Mouse (Mus musculus): ENCODE measurements around the gene Gm48552. TPM values are rescaled to one million over a fixed set of nuclear protein-coding genes. Genes with fewer than 3 reads are reported as not detected.

Gm48552 gene
- total RNA-seq, 2 experiments from 2014 or later, result 5.5 to 8.1 TPM

DNA sequence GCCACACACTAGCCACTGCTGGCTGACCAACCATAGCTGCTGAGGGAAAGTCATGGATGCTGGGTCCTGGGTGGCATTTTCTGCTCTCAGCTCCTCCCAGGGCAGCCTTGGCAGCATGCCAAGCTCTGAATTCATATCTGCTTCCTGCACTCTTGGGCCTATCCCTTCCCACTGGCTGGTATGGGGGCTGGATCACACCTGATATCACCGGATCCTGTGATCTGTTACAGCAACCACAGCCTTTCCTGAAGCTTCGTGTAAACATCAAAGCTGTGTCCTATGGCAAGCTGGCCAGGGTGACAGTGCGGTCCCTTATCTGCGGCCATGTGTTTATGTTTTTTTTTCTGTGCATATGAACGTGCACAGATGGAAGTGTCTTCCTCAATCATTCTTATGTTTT is 6.8 kb upstream of the Gm48552 start:
- H3K4me3 ChIP-seq, result no peak overlapping the region
- no peak overlapping the region for H3K27ac ChIP-seq
- no peak for TF ChIP-seq CTCF (conservative IDR thresholded peaks at IDR 0.05)
- DNase-seq (ENCODE audit: low spot score in 2 of 2), result no peak

DNA sequence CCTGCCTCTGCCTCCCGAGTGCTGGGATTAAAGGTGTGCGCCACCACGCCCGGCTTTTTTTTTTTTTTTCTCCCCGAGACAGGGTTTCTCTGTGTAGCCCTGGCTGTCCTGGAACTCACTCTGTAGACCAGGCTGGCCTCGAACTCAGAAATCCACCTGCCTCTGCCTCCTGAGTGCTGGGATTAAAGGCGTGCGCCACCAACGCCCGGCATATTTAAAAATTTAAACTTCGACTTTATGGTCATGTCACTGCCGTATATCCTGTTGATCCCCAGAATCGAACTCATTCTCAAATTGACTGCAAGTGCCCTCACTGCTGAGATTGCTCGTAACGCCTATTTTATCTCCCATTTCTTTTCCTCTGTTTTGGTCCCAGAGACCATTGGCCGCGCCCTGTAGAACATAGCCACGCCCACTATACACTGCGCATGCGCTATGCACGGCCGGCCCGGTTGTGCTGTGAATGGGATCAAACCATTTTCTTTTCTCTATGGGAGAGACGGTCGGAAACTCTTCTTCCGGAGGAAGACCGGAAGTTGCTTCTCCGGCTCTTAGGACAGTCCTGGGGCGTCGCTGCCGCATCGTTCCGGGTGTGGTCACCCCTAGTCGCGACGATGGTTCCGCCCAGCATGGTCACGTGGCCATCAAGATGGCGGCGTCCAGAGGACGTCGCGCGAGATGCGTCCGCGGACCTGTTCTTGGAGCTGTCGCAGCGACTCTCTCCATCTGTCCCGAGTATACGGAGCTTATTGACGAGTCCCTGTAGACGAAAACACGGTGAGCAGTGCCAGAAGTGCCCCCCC is 4.8 kb upstream of the Gm48552 start, which contains the start of the genes Dohh and Gm48551:
TSS of gene Dohh (plus strand) at position 627 of the 803 bp plus-strand sequence.
TSS of gene Gm48551 (plus strand) at position 665 of the 803 bp plus-strand sequence.
- TF ChIP-seq CTCF (conservative IDR thresholded peaks at IDR 0.05), result peak; percentile 28; the same call in 1 of the 2 replicates
- H3K27ac ChIP-seq, result peak within 1 kb of the TSS; percentile 98

DNA sequence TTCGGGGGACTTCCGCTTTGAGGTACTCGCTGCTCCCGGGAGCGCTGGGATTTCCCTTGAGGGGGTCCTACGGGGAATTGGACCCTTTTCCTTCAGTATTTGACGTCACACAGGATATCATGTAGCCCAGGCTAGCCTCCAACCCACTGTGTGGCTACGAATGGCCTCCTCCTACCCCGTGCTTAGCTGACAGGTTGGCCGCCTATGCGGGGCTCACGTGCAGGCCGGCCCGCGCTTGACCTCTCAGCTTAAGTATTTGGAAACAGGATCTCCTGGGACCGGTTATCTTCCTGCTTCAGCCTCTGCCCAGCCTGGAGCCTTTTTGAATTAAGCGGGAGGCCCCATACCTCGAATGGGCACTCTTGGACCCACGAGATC is 4.2 kb upstream of the Gm48552 start:
- peak overlapping the region; percentile 73 for H3K4me3 ChIP-seq
- DNase-seq (ENCODE audit: low spot score in 2 of 2), result no peak
- no peak for TF ChIP-seq CTCF (conservative IDR thresholded peaks at IDR 0.05)
- H3K27ac ChIP-seq, result peak overlapping the region; percentile 98

More for the DNA sequence above, 4.8 kb upstream of the Gm48552 start, which contains the start of the genes Dohh and Gm48551:
- DNase-seq (ENCODE audit: low spot score in 2 of 2), result peak; percentile 97 to 99
- H3K4me3 ChIP-seq, result peak within 1 kb of the TSS; percentile 73

DNA sequence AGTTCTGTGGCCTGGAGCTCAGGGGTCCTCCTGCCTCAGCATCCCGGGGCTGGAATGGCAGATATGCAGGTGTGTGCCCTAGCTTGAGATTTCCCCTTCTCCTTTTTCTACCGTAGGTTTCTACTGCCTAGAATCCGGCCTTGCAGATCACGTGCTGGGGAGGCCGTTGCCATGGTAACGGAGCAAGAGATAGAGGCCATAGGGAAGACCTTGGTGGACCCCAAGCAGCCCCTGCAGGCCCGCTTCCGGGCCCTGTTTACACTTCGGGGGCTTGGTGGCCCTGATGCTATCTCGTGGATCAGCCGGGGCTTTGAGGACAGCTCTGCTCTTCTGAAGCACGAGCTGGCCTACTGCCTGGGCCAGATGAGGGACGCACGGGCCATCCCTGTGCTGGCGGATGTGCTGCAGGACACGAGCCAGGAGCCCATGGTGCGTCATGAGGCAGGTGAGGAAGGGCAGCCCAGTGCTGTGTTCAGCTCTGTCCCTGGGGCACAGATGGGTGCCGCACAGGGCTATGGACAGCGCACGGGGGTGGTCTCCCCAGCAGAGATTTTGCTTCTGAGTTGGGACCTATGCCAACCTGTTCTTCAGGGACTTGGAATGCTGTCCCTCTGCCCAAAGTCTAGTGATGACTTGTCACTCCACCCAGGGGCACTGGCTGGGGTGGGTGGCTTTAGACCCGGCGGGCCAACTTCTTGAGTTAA is 3.0 kb upstream of the Gm48552 start:
- no peak for DNase-seq (ENCODE audit: low spot score in 2 of 2)
- no peak for TF ChIP-seq CTCF (conservative IDR thresholded peaks at IDR 0.05)
- Histone ChIP-seq H3K27ac (no peak overlapping the region), H3K4me3 (peak overlapping the region; percentile 73)

DNA sequence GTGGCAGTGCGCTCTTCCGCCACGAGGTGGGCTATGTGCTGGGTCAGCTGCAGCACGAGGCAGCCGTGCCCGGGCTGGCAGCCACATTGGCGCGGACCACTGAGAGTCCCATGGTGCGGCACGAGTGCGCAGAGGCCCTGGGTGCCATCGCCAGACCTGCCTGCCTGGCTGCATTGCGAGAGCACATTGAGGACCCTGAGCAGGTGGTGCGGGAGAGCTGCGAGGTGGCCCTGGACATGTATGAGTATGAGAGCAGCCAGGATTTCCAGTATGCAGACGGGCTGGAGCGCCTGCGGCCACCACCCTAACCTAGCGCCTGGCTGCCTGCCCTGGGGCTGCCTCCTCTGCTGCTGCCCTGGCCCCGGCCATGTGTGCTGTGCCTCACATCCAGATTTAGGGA is 1.1 kb upstream of the Gm48552 start:
- no peak for DNase-seq (ENCODE audit: low spot score in 2 of 2)
- Histone ChIP-seq H3K4me3 (no peak overlapping the region), H3K27ac (no peak overlapping the region)
- TF ChIP-seq CTCF (conservative IDR thresholded peaks at IDR 0.05), result no peak

DNA sequence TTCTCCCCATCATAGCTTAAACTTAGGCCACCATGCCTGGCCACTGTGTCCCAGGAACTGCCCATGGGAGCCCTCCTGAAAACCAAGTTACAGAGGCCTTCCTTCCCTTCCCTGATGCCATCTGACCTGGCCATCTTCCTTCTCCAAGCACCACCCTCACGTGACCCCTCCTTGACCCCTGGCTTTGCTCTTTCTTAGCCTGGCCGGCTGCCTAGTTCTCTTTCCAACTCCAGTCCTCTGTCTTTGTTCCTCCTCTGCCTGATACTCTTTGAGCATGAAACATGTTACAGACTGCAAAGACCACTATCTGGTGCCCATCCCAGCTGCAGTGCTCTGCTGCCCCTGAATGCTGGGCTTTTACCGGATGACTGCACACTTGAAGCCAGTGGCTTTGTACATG is 568 bp downstream of the Gm48552 start:
- no peak for DNase-seq (ENCODE audit: low spot score in 2 of 2)
- TF ChIP-seq CTCF (conservative IDR thresholded peaks at IDR 0.05), result no peak
- no peak overlapping the region; the same call in 1 of the 2 replicates for H3K27ac ChIP-seq
- H3K4me3 ChIP-seq, result no peak overlapping the region

DNA sequence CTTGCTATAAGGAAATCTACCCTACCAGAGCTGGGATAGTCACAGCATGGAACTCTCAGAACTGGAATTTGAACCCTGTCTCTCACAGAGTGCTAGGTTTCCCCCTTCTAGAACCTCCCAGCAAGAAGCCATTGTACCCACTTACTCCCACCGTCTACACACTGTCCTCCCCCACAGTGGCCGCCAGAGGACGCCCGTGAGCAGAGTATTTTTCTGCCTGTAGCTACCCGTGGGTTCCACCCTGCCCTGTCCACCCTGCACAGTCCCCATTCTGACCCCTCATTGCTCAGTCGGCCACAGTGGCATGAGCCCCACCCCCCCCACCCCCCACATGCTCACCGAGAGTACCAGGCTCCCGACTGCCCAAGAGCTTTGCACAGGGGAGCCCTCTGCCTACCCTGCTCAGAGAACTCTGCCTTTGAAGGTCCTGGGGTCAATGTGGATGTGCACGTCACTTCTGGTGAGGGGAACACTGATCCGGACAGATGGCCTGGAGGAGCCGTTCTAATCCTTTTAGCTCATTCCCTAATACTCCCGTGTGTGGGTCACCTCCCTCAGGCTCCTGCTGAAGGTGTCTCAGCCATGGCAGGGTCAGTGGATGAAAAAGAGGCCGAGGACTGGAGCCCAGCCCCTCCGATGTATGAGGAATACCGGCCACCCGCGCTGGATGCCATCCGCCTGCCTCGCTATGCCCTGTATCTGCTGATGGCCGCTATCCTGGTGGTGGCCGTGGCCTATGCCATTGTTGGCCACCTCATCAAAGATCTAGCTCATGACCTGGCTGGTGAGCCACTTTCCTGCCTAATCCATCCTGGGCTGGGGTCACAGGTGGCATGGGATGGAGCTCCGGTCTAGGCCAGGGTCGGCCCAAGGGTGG is 1.2 kb downstream of the Gm48552 start:
- peak; percentile 57 to 82 for DNase-seq (ENCODE audit: low spot score in 2 of 2)
- TF ChIP-seq CTCF (conservative IDR thresholded peaks at IDR 0.05), result peak; percentile 95
- Histone ChIP-seq H3K4me3 (no peak overlapping the region), H3K27ac (peak overlapping the region; percentile 10; the same call in 1 of the 2 replicates)

DNA sequence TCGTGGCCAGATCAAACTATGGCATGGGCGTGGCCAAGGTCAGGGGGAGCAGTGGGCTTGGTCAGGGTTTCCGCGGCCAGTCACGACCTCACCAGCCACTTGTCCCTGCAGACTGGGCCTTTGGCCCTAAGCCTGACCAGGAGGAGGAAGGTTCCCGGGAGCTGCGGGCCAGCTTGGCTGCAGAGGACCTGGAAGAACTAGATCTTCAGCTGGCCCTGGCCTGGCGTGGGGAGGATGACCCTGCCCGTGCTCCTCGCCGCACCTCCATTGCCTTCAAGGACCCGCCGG is 1.8 kb downstream of the Gm48552 start:
- Histone ChIP-seq H3K27ac (no peak overlapping the region), H3K4me3 (no peak overlapping the region)
- no peak for TF ChIP-seq CTCF (conservative IDR thresholded peaks at IDR 0.05)
- DNase-seq (ENCODE audit: low spot score in 2 of 2), result no peak

DNA sequence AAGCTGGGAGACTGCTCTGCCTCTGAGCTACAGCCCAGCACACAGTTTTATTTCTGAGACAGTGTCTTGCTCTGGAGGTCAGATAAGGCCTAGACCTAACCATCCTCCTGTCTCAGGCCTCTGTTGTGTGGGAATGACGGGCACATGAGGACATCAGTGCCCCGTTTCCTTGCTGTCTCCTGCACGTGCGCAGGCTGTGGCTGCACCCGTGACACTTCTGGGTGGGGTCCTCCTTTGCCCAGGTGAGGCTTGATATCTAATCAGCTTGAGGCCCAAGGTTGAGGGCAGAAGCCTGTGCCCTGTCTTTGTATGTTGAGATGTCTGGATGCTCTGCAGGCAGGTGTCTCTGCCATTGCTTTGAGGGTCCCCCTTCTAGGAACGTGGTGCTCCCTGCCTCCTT is 3.5 kb downstream of the Gm48552 start:
- no peak for DNase-seq (ENCODE audit: low spot score in 2 of 2)
- no peak for TF ChIP-seq CTCF (conservative IDR thresholded peaks at IDR 0.05)
- Histone ChIP-seq H3K4me3 (no peak overlapping the region), H3K27ac (no peak overlapping the region)

DNA sequence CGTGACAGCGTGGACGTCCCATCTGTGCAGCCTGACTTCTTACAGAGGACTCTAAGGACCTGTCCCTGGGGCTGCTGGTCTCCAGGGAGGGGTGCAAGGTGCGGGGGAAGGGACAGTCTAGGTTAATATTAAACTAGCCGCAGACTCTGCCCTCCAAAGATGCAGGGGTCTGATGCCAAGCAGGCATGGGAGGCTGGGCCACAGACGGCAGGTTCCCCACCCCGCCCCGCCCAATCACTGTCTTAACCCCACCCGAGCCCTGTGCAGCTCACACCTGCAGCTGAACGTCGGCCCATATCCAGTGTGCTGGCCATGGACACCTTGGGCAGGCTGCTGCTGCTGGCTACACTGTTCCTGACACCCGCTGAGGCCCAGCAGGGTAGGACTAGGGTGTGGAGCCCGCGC is 4.0 kb downstream of the Gm48552 start, which contains the start of gene Smim24:
TSS of gene Smim24 (plus strand) at position 271 of the 405 bp plus-strand sequence.
- no peak for DNase-seq (ENCODE audit: low spot score in 2 of 2)

DNA sequence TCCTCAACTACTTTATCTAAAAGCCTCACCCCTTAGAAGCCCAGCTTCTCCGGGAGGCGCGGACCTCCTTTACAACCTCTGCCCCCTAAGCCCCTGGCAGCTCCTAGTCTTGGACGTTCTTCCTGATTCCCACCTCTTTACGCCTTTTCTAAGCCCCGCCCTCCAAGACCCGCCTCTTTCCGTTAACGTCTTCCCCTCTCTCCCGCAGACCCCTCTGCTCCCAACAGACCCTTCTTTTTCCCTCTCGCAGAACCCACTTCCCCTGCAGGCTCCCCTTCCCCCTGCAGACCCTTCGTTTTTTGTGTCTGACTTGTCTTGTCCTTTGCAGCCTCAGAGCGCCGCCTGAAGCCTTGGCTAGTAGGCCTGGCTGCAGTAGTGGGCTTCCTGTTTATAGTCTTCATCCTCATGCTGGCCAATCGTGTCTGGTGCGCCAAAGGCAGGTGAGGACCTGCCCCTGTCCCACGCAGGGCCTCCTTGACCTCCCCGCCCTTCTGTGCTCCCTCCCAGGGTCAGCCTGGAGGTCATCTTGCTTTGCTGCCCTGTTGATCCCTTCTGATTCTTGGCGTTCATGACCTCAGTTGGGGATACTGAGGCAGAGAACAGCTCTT is 4.8 kb downstream of the Gm48552 start:
- H3K27ac ChIP-seq, result peak overlapping the region; percentile 51
- DNase-seq (ENCODE audit: low spot score in 2 of 2), result no peak
- peak overlapping the region; percentile 32; the same call in 1 of the 2 replicates for H3K4me3 ChIP-seq
- TF ChIP-seq CTCF (conservative IDR thresholded peaks at IDR 0.05), result no peak

More for the DNA sequence above, 4.0 kb downstream of the Gm48552 start, which contains the start of gene Smim24:
- H3K4me3 ChIP-seq, result peak within 1 kb of the TSS; percentile 32; the same call in 1 of the 2 replicates
- no peak for TF ChIP-seq CTCF (conservative IDR thresholded peaks at IDR 0.05)
- peak within 1 kb of the TSS; percentile 51 for H3K27ac ChIP-seq

DNA sequence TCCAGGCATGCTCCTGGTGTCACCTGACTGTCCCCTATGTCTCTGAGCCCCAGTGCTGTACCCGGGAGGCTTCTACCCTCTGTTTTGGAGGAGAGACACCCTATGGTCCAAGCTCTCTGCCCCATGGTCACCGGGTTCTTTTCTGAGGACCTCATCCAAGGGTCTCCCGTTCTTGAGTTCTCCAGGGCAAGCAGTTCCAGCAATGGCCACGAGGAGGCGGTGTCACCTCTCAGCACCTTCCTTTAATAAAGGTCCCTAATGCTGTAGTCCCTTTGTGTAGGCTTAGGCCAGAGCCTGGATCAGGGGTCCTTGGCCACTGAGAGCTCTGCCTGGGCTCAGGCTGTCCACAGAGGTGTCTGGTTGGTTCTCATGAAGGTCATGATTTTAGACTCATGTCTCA is 6.3 kb downstream of the Gm48552 start:
- no peak overlapping the region for H3K4me3 ChIP-seq
- H3K27ac ChIP-seq, result no peak overlapping the region
- peak in 1 of 2 experiments; percentile 72 for DNase-seq (ENCODE audit: low spot score in 2 of 2)
- peak; percentile 95 for TF ChIP-seq CTCF (conservative IDR thresholded peaks at IDR 0.05)

Data from layer of hippocampus, adult 2 months (tissue).